Mouse (Mus musculus) C2C12 (cell line): ENCODE results near the gene Epha3.

Experiments
- CTCF ChIP-seq: IDR thresholded peaks from one replicate; pipeline ENCODE4 v1.5.1; 2011; ENCODE audit not compliant: control insufficient read depth, insufficient read depth, insufficient read length
- USF1 ChIP-seq: IDR thresholded peaks from one replicate; pipeline ENCODE4 v1.6.1; 2011; ENCODE audit warnings: low read depth, mild to moderate bottlenecking, control low read depth, moderate library complexity

- TF ChIP-seq USF1 (no peak), CTCF (no peak)
These were observed 26.5 kb downstream of the Epha3 start for GRCm38 (mm10) chr16:63837466-63837865.
